Mouse (Mus musculus) cerebellum, postnatal 36 days (tissue): ENCODE results near the gene Olfr1443.
"Not testable (repeated sequence)": the region's sequence is repeated elsewhere in the genome, so short reads cannot be mapped to it uniquely, and the experiment has no call there.

Experiments used
- DNase-seq, 2 experiments: peaks; one replicate each; pipeline ENCODE4 v3.0.0; 2021 to 2022; ENCODE audit warnings: mixed read lengths in 2 of 2

Olfr1443 gene

GRCm38 (mm10) chr19:12677812-12678211 lies at the start of gene Olfr1443:
Gene Olfr1443 (plus strand): TSS chr19:12678112.
- DNase-seq = no peak

GRCm38 (mm10) chr19:12633176-12633575 lies 44.7 kb upstream of the Olfr1443 start, which contains the start of gene Glyat:
Gene Glyat (plus strand): TSS chr19:12633308.
- DNase-seq = no peak

- no peak for DNase-seq
These were observed 43.7 kb upstream of the Olfr1443 start for GRCm38 (mm10) chr19:12634259-12634658.

- DNase-seq = no peak
These were observed 42.9 kb upstream of the Olfr1443 start for GRCm38 (mm10) chr19:12634963-12635362.

GRCm38 (mm10) chr19:12636863-12637262 lies 41.0 kb upstream of the Olfr1443 start:
- no peak for DNase-seq

GRCm38 (mm10) chr19:12638049-12638448 lies 39.9 kb upstream of the Olfr1443 start:
- DNase-seq = no peak

- no peak for DNase-seq
These were observed 28.4 kb upstream of the Olfr1443 start for GRCm38 (mm10) chr19:12649511-12649910.

- DNase-seq = no peak
These were observed 11.8 kb upstream of the Olfr1443 start for GRCm38 (mm10) chr19:12666156-12666555.

- DNase-seq = not testable (repeated sequence)
These were observed 9.3 kb upstream of the Olfr1443 start for GRCm38 (mm10) chr19:12668601-12669000.

GRCm38 (mm10) chr19:12670139-12670538 lies 7.8 kb upstream of the Olfr1443 start, which contains the start of gene Olfr1442:
Gene Olfr1442 (plus strand): TSS chr19:12670439.
- DNase-seq = no peak

GRCm38 (mm10) chr19:12671051-12671450 lies 6.9 kb upstream of the Olfr1443 start:
- no peak for DNase-seq

GRCm38 (mm10) chr19:12684638-12685037 lies 6.7 kb downstream of the Olfr1443 start:
- no peak for DNase-seq

- no peak for DNase-seq
These were observed 7.3 kb downstream of the Olfr1443 start for GRCm38 (mm10) chr19:12685231-12685630.

GRCm38 (mm10) chr19:12695590-12695989 lies 17.7 kb downstream of the Olfr1443 start, which contains the start of gene Keg1:
Gene Keg1 (plus strand): TSS chr19:12695786.
- DNase-seq = no peak

GRCm38 (mm10) chr19:12696221-12696620 lies 18.3 kb downstream of the Olfr1443 start:
- no peak for DNase-seq

- no peak for DNase-seq
These were observed 30.5 kb downstream of the Olfr1443 start for GRCm38 (mm10) chr19:12708458-12708857.

- no peak for DNase-seq
These were observed 31.1 kb downstream of the Olfr1443 start for GRCm38 (mm10) chr19:12708986-12709385.

GRCm38 (mm10) chr19:12719189-12719588 lies 41.3 kb downstream of the Olfr1443 start:
- DNase-seq = no peak

- DNase-seq = no peak
These were observed 42.6 kb downstream of the Olfr1443 start for GRCm38 (mm10) chr19:12720463-12720862.

- DNase-seq = not testable (repeated sequence)
These were observed 43.0 kb downstream of the Olfr1443 start for GRCm38 (mm10) chr19:12720919-12721318.

GRCm38 (mm10) chr19:12721596-12721995 lies 43.7 kb downstream of the Olfr1443 start:
- DNase-seq = not testable (repeated sequence)

- DNase-seq = peak; percentile 34 to 43
These were observed 44.4 kb downstream of the Olfr1443 start for GRCm38 (mm10) chr19:12722308-12722707.

- DNase-seq = no peak
These were observed 47.9 kb downstream of the Olfr1443 start for GRCm38 (mm10) chr19:12725851-12726250.

- DNase-seq = no peak
These were observed 53.1 kb downstream of the Olfr1443 start for GRCm38 (mm10) chr19:12731036-12731435.

- no peak for DNase-seq
These were observed 54.0 kb downstream of the Olfr1443 start for GRCm38 (mm10) chr19:12731950-12732349.
